Mouse (Mus musculus) urinary bladder, postnatal 25 days (tissue): Measurements from ENCODE around the gene Ccser1.
"Not testable (repeated sequence)": the region's sequence is repeated elsewhere in the genome, so short reads cannot be mapped to it uniquely, and the experiment has no call there.

ENCODE experiments used
- DNase-seq: peaks from one replicate; pipeline ENCODE4 v3.0.0; 2022; ENCODE audit warnings: low spot score

Gene Ccser1

GRCm38 (mm10) chr6:61225302-61225701 lies 45.2 kb downstream of the Ccser1 start:
- DNase-seq = no peak

GRCm38 (mm10) chr6:61230058-61230718 lies 50.1 kb downstream of the Ccser1 start:
- no peak for DNase-seq

- DNase-seq = no peak
Observed at GRCm38 (mm10) chr6:61233060-61233459, 52.9 kb downstream of the Ccser1 start.

- no peak for DNase-seq
Observed at GRCm38 (mm10) chr6:61233548-61234187, 53.5 kb downstream of the Ccser1 start.

GRCm38 (mm10) chr6:61240618-61241017 lies 60.5 kb downstream of the Ccser1 start:
- no peak for DNase-seq

GRCm38 (mm10) chr6:61242556-61242955 lies 62.4 kb downstream of the Ccser1 start:
- no peak for DNase-seq

- DNase-seq = no peak
Observed at GRCm38 (mm10) chr6:61246523-61246922, 66.4 kb downstream of the Ccser1 start.

GRCm38 (mm10) chr6:61247842-61248472 lies 67.8 kb downstream of the Ccser1 start:
- DNase-seq = no peak

GRCm38 (mm10) chr6:61248700-61249099 lies 68.6 kb downstream of the Ccser1 start:
- DNase-seq = no peak

- no peak for DNase-seq
Observed at GRCm38 (mm10) chr6:61251232-61251631, 71.1 kb downstream of the Ccser1 start.

- no peak for DNase-seq
Observed at GRCm38 (mm10) chr6:61252912-61253311, 72.8 kb downstream of the Ccser1 start.

- DNase-seq = not testable (repeated sequence)
Observed at GRCm38 (mm10) chr6:61255874-61256273, 75.8 kb downstream of the Ccser1 start.

- DNase-seq = no peak
Observed at GRCm38 (mm10) chr6:61258847-61259634, 78.9 kb downstream of the Ccser1 start.

GRCm38 (mm10) chr6:61261381-61261780 lies 81.3 kb downstream of the Ccser1 start:
- DNase-seq = no peak

- no peak for DNase-seq
Observed at GRCm38 (mm10) chr6:61262448-61262847, 82.3 kb downstream of the Ccser1 start.

GRCm38 (mm10) chr6:61263291-61263690 lies 83.2 kb downstream of the Ccser1 start:
- DNase-seq = no peak

GRCm38 (mm10) chr6:61271033-61271432 lies 90.9 kb downstream of the Ccser1 start:
- DNase-seq = no peak

- no peak for DNase-seq
Observed at GRCm38 (mm10) chr6:61273430-61273829, 93.3 kb downstream of the Ccser1 start.

- DNase-seq = no peak
Observed at GRCm38 (mm10) chr6:61279506-61279905, 99.4 kb downstream of the Ccser1 start.

GRCm38 (mm10) chr6:61292927-61293326 lies 112.8 kb downstream of the Ccser1 start:
- DNase-seq = no peak

- no peak for DNase-seq
Observed at GRCm38 (mm10) chr6:61295535-61295934, 115.4 kb downstream of the Ccser1 start.

- no peak for DNase-seq
Observed at GRCm38 (mm10) chr6:61296188-61297037, 116.3 kb downstream of the Ccser1 start.
